Mouse (Mus musculus) bone marrow, adult 2 months (tissue): ENCODE measurements around the gene Ube2g1.

Experiments used
- CTCF ChIP-seq: fragments of 200-500 bp; IDR thresholded peaks from 2 replicates; pipeline ENCODE4 v1.5.1; 2011; ENCODE audit warnings: low read length, control low read depth; ENCODE audit not compliant: control insufficient read depth, insufficient read depth
- POLR2A ChIP-seq: fragments of 200-500 bp; IDR thresholded peaks from 2 replicates; pipeline ENCODE4 v1.6.1; 2011; ENCODE audit warnings: low read depth, mild to moderate bottlenecking, control low read depth, low read length, borderline replicate concordance; ENCODE audit not compliant: control insufficient read depth

DNA sequence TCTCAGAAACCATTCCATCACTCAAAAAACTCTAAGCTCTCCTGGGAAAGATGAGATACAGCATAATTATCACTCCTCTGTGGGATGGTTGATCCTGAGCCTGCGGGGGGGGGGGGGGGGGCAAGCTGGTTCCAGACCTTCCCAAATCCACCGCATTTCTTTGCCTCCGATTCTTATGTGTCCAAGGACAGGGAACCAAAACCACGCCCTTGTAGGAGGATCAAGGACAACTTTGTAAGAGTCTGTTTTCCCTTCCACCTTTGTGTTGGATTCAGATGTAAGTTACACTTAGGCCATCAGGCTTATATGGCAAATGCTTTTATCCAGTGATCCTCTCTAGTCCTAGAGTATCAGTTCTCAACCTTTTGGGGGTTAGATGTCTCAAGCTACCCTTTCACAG lies 8.8 kb downstream of the Ube2g1 start:
- TF ChIP-seq CTCF: no peak
- TF ChIP-seq POLR2A: no peak
